Mouse (Mus musculus): ENCODE measurements around the gene Gng8.

Gng8 gene

DNA sequence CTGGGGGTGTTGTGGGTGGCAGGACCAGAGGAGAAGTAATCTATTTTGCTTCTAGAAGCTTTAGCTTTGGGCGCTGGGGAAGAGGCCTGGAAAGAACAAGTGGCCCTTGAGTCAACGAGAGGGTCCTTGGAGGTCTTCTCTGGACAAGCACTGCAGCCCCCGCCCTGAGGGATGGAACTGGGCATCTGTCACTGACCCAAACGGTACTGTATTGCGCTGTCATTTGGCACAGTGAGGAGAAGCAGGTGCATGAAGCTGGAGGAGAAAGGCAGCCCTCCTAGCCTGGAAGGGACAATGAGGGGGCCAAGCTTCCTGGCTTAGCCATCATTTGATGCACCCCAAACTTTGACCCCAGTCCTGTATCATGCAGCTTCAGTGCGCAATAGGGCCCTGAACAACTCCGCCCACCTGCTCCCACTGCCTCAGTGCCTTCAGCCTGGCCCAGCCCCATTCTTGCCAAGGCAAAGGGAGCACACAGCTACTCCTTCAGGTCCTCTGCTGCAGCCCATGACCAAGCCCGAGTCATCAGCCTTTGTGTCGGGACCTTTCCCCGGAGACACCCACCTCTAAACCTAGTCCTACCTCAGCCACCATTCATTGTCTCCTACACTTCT is 30.9 kb downstream of the Gng8 start:
- CTCF ChIA-PET: no interaction called here

DNA sequence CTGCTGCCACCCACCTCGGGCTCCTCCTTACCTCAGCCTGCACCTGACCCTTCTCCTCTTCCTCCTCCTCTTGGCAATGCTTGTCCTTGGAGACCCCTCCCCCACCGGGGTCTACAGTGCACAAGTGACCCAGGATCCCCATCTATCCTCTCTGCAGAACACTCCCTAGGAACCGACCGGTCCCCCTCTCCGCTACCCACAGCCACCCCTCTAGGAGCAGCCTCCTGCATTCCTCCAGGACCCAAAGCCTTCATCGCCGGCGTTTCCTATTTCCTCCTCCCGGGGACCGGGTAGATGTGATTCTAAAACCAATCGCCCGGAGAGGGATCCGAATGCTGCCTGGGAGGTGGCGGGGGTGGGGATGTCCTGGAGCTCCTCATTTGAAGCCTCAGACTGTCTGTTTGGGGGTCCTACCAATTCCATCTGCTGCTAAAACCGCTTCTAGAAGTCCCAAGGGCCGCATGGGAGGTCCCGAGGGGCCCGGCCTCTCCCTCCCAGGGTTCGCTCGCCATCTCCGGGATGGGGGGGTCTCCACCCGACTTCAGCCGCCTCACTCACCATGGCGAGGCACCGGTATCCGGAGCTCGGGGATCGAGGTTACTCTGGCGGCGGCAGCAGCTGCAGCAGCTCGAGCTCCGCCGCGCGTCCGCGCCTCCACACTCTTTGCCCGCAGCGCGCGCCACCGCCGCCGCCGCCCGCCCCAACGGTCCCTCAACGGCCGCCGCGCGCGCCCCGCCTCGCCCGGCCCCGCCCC is 31.9 kb downstream of the Gng8 start:
- CTCF ChIA-PET: interaction anchor here (0.9 kb wide), 1 partner anchor 105 kb away, joined by 3 read pairs; no protein-coding TSS in a partner anchor

DNA sequence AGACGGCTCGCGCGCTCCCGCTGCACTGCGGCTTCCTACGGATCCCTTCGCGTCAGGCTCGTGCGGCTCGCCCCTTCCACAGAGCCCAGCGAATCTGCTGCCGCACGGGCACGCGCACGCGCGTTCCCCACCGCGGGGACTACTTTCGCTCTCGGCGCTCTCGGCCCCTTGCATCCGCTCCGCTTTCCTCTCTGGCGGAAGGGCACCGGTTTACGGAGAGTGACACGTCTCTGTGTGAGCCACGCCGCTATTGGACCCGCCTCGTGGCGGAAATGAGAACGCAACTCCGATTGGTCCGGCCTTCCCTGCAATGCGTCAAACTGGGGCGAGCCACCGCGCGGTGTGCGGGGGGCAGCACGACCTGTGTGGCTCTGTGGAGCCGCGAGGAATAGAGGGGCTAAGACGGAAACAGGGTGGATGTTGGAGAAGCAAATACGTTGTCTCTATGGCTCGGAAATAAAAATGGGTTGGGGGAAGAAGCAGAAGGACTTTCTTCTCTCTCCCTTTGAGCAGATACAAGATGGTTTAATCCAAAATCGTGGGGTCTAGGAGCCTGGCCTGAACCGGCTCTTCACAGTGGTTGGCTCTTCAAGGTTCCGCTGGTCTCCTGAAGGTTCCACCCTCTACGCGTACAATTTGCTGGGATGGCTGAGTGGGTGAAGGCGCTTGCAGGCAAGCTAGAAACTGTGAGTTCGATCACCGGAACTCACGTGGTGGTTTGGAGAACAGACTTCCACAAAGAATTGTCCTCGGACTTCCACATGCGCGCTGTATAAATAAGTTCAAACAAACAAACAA is 32.6 kb downstream of the Gng8 start, which contains the start of gene Calm3:
Gene Calm3, minus strand, starts transcription at position 78 of the 798 bp plus-strand sequence.
- CTCF ChIA-PET: interaction anchor here (0.9 kb wide), 1 partner anchor 106 kb away, joined by 3 read pairs; no protein-coding TSS in a partner anchor

DNA sequence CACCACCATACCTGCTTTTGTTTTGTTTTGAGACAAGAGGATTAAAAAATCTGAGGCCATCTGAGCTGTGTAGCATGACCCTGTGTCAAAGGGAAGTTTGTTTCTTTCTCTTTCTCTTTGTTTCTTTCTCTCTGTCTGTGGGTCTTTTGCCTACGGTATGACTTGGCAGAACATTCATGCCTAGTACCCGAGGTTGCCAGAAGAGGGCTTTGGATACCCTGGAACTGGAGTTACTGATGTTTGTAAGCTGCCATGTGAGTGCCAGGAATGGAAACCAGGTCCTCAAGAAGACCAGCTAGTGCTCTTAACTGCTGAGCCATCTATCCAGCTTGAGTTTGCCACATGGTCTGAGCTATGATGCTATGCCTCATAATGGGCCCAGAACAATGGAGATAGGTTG is 36.8 kb downstream of the Gng8 start:
- CTCF ChIA-PET: no interaction called here

DNA sequence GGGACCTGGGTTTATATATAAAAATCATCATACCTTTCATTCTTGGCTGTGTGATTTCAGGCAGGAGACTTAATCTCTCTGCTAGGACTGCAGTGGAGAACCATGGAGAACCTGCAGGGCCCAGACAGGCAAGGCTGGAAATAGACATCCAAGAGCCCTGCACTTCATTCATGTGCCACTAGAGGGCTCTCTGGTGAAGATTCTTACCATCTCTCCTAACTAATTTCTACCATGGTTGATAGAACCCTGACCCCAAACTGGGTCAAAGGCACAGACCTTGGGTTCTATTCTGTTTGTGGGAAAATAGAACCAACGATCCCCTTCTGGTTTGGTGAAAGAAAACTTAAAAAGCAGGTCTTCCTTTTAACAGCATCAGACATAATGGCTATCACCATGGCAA is 39.3 kb downstream of the Gng8 start:
- CTCF ChIA-PET: interaction anchor here (0.5 to 1.5 kb wide), 2 partner anchors 12 to 50 kb away, joined by 3 to 4 read pairs; no protein-coding TSS in a partner anchor

DNA sequence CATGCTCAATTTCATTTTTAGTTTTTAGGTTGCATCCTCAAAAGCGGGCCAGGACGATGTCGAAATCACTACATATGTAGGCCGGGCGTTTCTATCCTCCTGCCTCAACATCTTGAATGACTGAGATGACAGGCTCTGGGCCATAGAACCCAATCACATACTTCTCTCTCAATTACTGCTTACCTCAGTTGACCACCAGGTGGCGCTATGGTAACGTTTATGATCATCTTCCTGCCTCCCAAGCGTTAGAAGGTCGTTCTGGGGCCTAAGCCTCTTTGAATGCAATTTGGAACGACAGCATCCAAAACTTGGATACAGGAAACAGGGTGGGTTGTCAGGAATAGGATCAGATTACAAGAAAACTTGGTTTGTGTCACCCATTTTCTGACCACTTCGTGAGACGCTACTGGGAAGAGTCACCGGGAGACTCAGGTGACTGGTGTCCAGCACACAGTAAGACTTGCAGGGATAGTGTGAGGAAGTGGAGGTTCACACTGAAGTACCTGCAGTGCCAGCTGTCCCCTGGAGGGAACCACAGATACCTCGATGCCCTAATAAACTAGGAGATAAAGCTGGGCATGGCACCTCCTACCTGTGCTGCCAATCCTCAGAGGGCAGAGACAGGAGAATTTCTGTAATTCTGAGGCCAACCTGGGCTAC is 40.5 kb downstream of the Gng8 start:
- CTCF ChIA-PET: interaction anchor here (1.5 kb wide), 1 partner anchor 49 kb away, joined by 4 read pairs; no protein-coding TSS in a partner anchor

DNA sequence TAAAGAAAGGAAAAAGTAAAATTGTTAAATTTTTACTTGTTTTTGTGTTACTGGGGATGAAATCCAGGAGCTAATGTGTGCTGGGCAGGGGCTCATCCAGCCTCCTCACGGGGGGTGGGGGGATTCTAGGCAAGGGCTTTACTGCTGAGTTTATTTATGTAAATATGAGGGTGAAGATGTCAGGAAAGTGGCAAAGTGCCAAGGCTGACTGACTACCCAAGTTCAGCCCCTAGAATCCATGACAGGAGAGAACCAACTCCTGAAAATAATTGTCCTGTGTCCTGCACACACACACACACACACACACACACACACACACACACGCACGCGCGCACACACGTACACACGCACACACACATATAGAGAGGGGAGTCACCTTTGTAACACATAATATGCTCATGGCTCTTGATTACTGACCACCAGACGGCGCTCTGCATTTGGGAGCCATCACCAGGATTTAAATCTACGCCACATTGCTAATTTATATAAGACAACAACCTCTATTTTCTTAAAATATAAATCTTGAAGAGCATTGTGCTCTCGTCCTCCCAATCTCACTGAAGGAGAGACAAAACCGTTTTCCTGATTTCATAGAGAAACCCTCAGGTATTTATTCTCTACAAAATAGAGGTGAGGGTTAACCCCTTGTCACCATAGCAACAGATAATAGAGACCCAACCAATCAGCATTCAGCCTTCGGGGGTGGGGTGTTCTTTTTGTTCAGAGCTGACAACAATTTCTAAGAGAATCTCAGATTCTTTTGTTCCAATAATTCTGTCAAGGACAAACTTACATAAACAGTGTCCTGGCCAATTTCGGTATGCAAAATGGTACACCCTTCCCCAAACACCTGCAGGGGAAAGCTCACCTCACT is 41.4 kb downstream of the Gng8 start:
- CTCF ChIA-PET: interaction anchor here (0.6 to 1.1 kb wide), 2 partner anchors 68 to 1315 kb away, joined by 3 to 4 read pairs; no protein-coding TSS in a partner anchor

DNA sequence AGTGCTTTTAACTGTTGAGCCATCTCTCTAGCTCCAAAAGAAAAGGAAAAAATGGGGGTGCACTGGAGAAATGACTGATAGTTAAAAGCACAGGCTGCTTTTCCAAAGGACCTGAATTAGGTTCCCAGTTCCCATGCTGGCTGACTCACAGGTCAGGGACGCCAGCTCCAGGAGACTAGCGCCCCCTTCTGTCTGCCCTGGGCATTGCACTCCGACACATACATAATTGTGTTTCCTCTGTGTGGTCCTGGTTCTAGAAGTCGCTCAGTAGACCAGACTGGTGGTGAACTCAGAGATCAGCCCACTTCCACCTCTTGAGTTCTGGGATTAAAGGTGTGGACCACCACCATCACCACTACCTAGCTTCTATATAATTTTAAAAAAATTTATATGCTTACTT is 45.7 kb downstream of the Gng8 start:
- CTCF ChIA-PET: no interaction called here

DNA sequence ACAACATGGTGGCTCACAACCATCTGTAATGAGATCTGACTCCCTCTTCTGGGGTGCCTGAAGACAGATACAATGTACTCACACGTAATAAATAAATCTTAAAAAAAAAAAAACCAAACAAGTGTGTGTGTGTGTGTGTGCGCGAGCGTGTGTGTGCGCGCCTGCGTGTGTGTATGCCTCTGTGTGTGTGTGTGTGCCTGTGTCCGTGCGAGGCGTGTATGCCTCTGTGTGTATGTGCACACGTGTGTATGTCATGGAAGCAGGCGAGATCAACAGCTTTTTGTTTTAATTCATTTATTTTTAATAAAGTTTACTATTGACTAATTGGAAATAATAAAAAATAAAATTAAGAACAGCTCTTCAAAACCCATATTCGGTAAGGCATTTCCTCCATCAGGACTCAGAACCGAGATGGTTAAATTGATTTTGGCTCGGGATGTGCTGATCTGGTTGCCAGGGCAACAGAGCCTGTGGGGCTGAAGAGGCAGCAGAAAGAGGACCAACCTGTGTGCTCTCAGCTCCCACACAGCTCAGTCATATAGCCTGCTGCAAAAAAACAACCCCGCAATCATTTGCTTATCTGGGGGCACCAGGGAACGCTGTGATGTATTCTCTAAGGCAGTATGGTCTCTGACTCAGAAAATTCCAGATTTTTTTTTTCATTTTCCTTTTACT is 46.7 kb downstream of the Gng8 start:
- CTCF ChIA-PET: interaction anchor here (0.6 kb wide), 1 partner anchor 207 kb away, joined by 3 read pairs; no protein-coding TSS in a partner anchor

DNA sequence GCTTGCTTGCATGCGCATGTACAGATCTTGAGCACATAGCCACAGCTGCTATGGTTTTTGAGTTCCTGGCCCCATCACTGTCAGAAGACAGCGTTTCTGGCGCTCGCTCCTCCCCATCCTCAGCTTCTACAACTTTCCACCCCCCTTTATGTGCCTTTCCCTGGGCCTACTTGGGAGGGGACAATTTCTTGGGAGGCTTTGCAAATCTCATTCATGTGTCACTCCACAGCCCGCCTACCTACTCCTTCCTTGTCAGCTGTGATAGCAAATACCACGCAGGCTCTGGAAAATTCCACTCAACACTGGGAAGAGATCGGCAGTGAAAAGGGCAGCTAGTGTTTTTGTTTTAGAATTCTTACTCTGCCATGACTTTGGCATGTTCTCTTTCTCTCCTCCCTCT is 48.7 kb downstream of the Gng8 start:
- CTCF ChIA-PET: interaction anchor here (0.7 kb wide), 1 partner anchor 59 kb away, joined by 4 read pairs; no protein-coding TSS in a partner anchor

DNA sequence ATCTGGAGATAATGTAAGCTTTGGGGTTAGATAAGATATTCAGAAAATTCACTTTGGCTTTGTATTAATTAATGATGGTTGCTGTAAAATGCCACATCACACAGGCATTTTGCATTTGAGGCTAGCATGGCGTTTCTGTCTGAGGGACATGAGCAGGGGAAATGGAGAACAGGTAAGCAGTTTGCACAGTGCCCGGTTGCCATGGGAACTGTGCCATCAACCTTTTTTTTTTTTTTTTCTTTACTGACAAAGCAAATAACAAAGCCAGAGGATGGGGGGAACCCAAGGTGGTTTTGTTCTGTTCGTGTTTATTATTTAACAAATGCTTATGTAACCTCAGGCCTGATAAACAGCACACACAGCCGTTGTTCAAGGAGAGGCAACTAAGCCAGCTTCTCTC is 51.3 kb downstream of the Gng8 start:
- CTCF ChIA-PET: no interaction called here

DNA sequence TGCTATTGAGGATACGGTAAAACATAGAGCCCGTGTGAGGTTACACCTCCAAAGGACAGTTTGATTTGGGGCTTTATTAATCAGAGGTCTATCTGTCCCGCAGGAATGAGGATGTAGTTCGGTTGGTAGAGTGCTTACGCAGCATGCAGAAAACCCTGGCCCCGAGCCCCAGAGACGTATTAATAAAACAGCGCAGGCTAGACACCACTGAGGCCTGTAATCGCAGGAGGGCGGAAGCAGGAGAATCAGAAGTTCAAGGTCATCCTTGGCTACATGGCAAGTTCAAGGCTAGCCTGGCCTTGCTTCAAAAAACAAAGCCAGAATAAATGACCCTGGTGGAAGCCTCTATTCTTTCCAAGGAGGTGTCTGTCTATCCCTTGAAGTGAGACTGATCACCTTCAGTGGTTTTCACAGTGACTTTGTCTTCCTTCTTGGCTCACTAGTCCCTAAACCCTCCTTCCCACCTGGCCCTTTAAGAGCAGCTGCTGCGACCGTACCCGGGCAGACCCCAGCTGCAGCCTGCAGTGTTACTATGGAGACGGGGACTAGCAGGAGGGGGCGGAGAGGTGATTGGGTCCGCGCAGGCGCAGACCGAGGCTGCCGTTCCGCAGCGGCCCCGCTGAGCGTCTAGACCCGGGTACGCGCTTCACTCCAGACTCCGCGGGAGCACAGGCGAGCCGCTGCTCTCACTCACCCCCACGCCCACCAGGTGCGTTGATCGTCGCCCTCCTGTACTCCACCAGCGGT is 52.6 kb downstream of the Gng8 start, which contains the start of gene Pnmal2:
Gene Pnmal2, plus strand, starts transcription at position 622 of the 747 bp plus-strand sequence.
- CTCF ChIA-PET: no interaction called here

DNA sequence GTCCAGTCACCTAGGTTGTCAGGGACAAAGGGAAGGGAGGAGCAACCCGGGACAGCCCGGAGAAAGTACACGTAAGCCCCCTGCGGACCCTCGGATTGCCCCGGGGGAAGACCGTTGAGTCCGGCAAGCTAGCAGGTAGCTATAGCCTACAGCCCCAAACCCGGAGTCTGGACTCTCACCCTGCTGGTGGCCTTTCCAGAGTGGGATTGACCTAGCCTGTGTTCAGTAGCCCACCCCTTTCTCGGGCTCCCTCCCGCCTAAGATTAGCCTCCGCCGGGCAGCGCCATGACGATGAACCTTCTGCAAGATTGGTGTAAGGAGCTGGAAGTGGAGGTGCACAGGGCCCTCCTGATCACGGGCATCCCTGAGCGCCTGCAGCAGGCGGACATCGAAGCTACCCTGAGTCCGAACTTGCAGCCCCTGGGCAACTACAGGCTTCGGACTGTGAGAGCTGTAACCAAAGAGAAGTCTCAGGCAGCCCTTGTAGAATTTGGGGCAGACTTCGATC is 53.3 kb downstream of the Gng8 start:
- CTCF ChIA-PET: no interaction called here
